Mouse (Mus musculus) ES-E14 (cell line): ENCODE results near the gene Msto1. TPM values are rescaled to one million over a fixed set of nuclear protein-coding genes. Genes with fewer than 3 reads are reported as not detected.
A peak's percentile ranks its signal among the peaks of the same experiment; 100 is the strongest.

ENCODE experiments used
- DNase-seq: peaks from one replicate; pipeline ENCODE4 v3.0.0-alpha.2; 2013; ENCODE audit warnings: low read depth, low spot score
- H3K27ac ChIP-seq: 2 replicates; pipeline ENCODE4 v1.5.1; 2012; ENCODE audit warnings: low read depth, mild to moderate bottlenecking, low read length, moderate library complexity, mixed read lengths; ENCODE audit not compliant: poor library complexity, insufficient read depth, severe bottlenecking
- H3K36me3 ChIP-seq: 2 replicates; pipeline ENCODE4 v1.6.1; 2012; ENCODE audit warnings: mild to moderate bottlenecking, low read length, moderate library complexity, mixed read lengths; ENCODE audit not compliant: control insufficient read depth, poor library complexity, insufficient read depth, severe bottlenecking
- H3K4me1 ChIP-seq, 2 experiments: fragments of 150-350 bp in 1 of 2; sonication (generic) in 1 of 2; 2 replicates each; pipeline ENCODE4 v1.6.1; 2012; ENCODE audit warnings: low read length in 2 of 2, mild to moderate bottlenecking in 1 of 2, mixed read lengths in 1 of 2; ENCODE audit not compliant: control insufficient read depth in 2 of 2, insufficient read depth in 2 of 2, poor library complexity in 1 of 2
- H3K4me3 ChIP-seq, 2 experiments: fragments of 150-350 bp in 1 of 2; sonication (generic) in 1 of 2; 2 replicates each; pipeline ENCODE4 v1.5.1; 2012; ENCODE audit warnings: low read length in 2 of 2, low read depth in 1 of 2, mild to moderate bottlenecking in 1 of 2, mixed read lengths in 1 of 2; ENCODE audit not compliant: insufficient read depth in 1 of 2, poor library complexity in 1 of 2, severe bottlenecking in 1 of 2
- H3K9ac ChIP-seq: 2 replicates; pipeline ENCODE4 v1.6.1; 2012; ENCODE audit warnings: low read depth, mild to moderate bottlenecking, low read length, mixed read lengths; ENCODE audit not compliant: poor library complexity, insufficient read depth, severe bottlenecking
- H3K9me3 ChIP-seq: fragments of 150-350 bp; sonication (generic); 2 replicates; pipeline ENCODE4 v1.6.1; 2012; ENCODE audit warnings: low read depth, mild to moderate bottlenecking, low read length; ENCODE audit not compliant: control insufficient read depth, insufficient read depth
- CHD2 ChIP-seq: IDR thresholded peaks from 2 replicates; pipeline ENCODE4 v1.6.1; 2014; ENCODE audit warnings: mild to moderate bottlenecking, low read depth, low read length, inconsistent platforms
- HCFC1 ChIP-seq: IDR thresholded peaks from 2 replicates; pipeline ENCODE4 v1.6.1; 2012; ENCODE audit warnings: low read length, inconsistent platforms, borderline replicate concordance; ENCODE audit not compliant: insufficient read depth
- MAFK ChIP-seq: IDR thresholded peaks from 2 replicates; pipeline ENCODE4 v1.6.1; 2014; ENCODE audit warnings: mild to moderate bottlenecking, low read depth, low read length, inconsistent platforms; ENCODE audit not compliant: insufficient read depth
- ZC3H11A ChIP-seq: IDR thresholded peaks from 2 replicates; pipeline ENCODE4 v1.6.1; 2012; ENCODE audit warnings: low read depth, mild to moderate bottlenecking, inconsistent platforms, low read length, borderline replicate concordance
- ZNF384 ChIP-seq: IDR thresholded peaks from 2 replicates; pipeline ENCODE4 v1.6.1; 2012; ENCODE audit warnings: low read depth, low read length, inconsistent platforms
- in situ Hi-C, 2 experiments: fragments of 600-800 bp; cut with MboI; formaldehyde crosslinking; loops; one replicate each; pipeline ENCODE4 v1.15.1; 2025; ENCODE audit warnings: low sequenced_read_pairs in 2 of 2, inconsistent platforms in 1 of 2; ENCODE audit not compliant: unreplicated experiment in 2 of 2
- total RNA-seq: library from RNA; depleted of rRNA; stranded (reverse); fragments of 300-350 nt; gene quantifications from 2 replicates; pipeline ENCODE4 v1.2.3, GENCODE M21; 2012

The Msto1 gene
- total RNA-seq, 1 experiment: 78.3 TPM

- no peak for DNase-seq
- H3K4me3 ChIP-seq: peak overlapping the region; percentile 77 to 88
- H3K27ac ChIP-seq: no peak overlapping the region
- no peaks in the 10 kb centered on the region for H3K9me3 ChIP-seq
- in situ Hi-C loops: no loop called here
- H3K36me3 ChIP-seq: no peaks in the 10 kb centered on the region
- H3K9ac ChIP-seq: peak overlapping the region; percentile 93; the same call in 1 of the 2 replicates
- TF ChIP-seq CHD2 (no peak), HCFC1 (no peak), ZC3H11A (no peak), ZNF384 (no peak), MAFK (no peak)
- peaks cover 3 to 7% of the 10 kb centered on the region in 2 experiments; a peak in 1 of 4 replicates for H3K4me1 ChIP-seq
Measured at GRCm38 (mm10) chr3:88951327-88951800, 37.6 kb upstream of the Msto1 start.

GRCm38 (mm10) chr3:88950576-88951326 is 37.0 kb upstream of the Msto1 start, which contains the start of the genes Ash1l and Dap3:
Gene Ash1l, plus strand, starts transcription at chr3:88950622.
Gene Dap3, minus strand, starts transcription at chr3:88951181.
- H3K9ac ChIP-seq: peak within 1 kb of the TSS; percentile 93
- TF ChIP-seq HCFC1 (no peak), ZC3H11A (no peak), CHD2 (no peak), ZNF384 (no peak), MAFK (no peak)
- peak within 1 kb of the TSS; percentile 77 to 88 for H3K4me3 ChIP-seq
- in situ Hi-C loops: no loop called here
- H3K9me3 ChIP-seq: no peaks in the 10 kb centered on the region
- peak; percentile 66 for DNase-seq
- no peaks in the 10 kb centered on the region for H3K36me3 ChIP-seq
- H3K4me1 ChIP-seq: peaks cover 3 to 7% of the 10 kb centered on the region in 2 experiments; a peak in 1 of 4 replicates
- peak within 1 kb of the TSS; percentile 94 for H3K27ac ChIP-seq

GRCm38 (mm10) chr3:88949786-88950575 is 36.2 kb upstream of the Msto1 start:
- H3K9me3 ChIP-seq: no peaks in the 10 kb centered on the region
- in situ Hi-C loops: no loop called here
- H3K27ac ChIP-seq: peak overlapping the region; percentile 94
- peak overlapping the region; percentile 77 to 88 for H3K4me3 ChIP-seq
- H3K36me3 ChIP-seq: no peaks in the 10 kb centered on the region
- TF ChIP-seq ZNF384 (no peak), HCFC1 (0 out of 2 replicates have a peak, but pooled peaks have one; percentile 30), MAFK (no peak), ZC3H11A (no peak), CHD2 (no peak)
- H3K9ac ChIP-seq: peak overlapping the region; percentile 93
- DNase-seq: peak; percentile 79
- H3K4me1 ChIP-seq: peaks cover 3 to 7% of the 10 kb centered on the region in 2 experiments; a peak in 1 of 4 replicates

- no peak for TF ChIP-seq HCFC1
- no peak for TF ChIP-seq MAFK
- TF ChIP-seq CHD2: no peak
- no peak for TF ChIP-seq ZC3H11A
- TF ChIP-seq ZNF384: no peak
- Histone ChIP-seq H3K4me1 (0 out of 4 replicates have a peak, but pooled peaks cover 0 to 3% of the 10 kb centered on the region in 2 experiments), H3K4me3 (no peak overlapping the region), H3K9ac (no peak overlapping the region), H3K36me3 (peaks cover 15% of the 10 kb centered on the region), H3K9me3 (no peaks in the 10 kb centered on the region), H3K27ac (no peak overlapping the region)
- DNase-seq: no peak
- in situ Hi-C loops: no loop called here
Measured at GRCm38 (mm10) chr3:88944109-88944508, 30.3 kb upstream of the Msto1 start.
